Mouse (Mus musculus) retina, embryonic 14.5 days (tissue): Measurements from ENCODE around the gene Usp46.

Source experiments
- DNase-seq: peaks from one replicate; pipeline ENCODE4 v3.0.0-alpha.2; 2015; ENCODE audit warnings: low spot score

Gene Usp46

GRCm38 (mm10) chr5:74068714-74069321, 587 bp upstream of the Usp46 start:
- peak; percentile 73 for DNase-seq

GRCm38 (mm10) chr5:74067346-74067745, 885 bp downstream of the Usp46 start:
- no peak for DNase-seq

DNA sequence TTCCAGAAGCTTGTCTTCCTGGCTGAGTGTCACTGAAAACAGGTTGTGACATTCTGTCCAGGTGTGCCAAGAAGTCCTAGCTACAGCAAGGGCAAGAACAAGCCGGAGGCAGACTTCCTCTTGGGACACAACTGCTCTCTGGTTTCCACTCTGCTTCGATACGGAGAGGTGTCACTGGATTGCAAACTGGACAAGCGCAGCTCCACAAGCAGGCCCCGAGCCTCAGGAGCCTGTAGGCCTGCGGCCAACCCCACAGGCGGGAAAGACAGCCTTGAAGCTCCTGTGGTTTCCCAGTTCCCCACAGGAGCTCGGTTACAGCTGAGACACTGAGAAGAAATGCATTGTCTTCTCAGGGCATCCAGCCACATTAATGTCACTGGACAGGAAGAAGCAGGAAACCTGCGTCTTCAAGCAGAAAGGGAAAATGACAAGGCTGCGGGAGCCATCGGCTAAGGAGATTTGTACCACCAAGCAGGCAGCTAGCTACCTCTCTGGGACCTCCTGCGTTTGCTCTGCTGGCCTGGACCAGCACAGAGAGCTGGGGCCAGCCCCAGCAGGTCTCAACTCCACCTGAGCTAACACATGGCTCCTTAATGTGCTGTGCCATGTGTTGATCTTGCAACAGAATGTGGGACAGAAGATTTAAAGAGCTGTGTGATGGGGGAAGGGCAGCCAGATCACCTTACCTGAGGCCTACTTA, 1.7 kb downstream of the Usp46 start:
- peak; percentile 45 for DNase-seq

- DNase-seq: no peak
Measured at GRCm38 (mm10) chr5:74065565-74066275, 2.5 kb downstream of the Usp46 start.

- no peak for DNase-seq
Measured at GRCm38 (mm10) chr5:74064844-74065243, 3.4 kb downstream of the Usp46 start.

- no peak for DNase-seq
Measured at GRCm38 (mm10) chr5:74063226-74063747, 4.9 kb downstream of the Usp46 start.

- DNase-seq: no peak
Measured at GRCm38 (mm10) chr5:74062266-74062665, 6.0 kb downstream of the Usp46 start.

- no peak for DNase-seq
Measured at GRCm38 (mm10) chr5:74061408-74062047, 6.7 kb downstream of the Usp46 start.

DNA sequence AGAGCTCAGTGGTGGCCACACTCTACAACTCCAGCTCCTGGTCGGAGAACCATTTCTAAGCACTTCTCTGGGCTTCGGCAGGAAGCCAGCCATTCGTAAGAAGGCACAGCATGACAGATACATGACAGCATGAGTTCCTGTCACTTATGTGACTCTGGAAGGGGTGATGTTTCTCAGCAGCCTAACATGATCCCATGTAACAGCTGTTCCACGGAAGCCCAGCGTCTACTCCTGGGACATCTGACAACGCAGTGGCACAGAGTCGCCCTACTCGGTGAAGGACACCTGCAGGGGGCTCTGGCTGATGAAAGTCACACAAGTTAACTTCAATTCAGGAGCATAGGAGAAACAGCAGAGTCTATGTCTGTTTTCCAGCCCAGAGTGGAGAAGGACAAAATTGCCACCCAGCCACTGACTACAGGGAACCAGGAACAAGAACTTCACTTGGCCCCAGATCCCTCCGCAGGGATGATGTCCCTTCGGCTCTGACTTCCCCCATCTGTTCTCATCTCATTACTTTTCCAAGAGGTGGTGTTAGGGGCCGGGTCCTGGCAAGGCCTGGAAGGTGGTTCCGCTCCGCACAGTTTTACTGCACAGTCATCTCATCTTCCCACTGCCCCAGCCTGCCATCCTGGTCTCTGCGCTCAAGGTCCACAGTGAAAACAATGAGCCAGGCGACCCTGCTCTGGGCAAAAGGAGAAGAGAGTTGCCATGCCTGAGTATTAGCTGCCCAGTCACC, 15.9 kb downstream of the Usp46 start:
- DNase-seq: no peak

DNA sequence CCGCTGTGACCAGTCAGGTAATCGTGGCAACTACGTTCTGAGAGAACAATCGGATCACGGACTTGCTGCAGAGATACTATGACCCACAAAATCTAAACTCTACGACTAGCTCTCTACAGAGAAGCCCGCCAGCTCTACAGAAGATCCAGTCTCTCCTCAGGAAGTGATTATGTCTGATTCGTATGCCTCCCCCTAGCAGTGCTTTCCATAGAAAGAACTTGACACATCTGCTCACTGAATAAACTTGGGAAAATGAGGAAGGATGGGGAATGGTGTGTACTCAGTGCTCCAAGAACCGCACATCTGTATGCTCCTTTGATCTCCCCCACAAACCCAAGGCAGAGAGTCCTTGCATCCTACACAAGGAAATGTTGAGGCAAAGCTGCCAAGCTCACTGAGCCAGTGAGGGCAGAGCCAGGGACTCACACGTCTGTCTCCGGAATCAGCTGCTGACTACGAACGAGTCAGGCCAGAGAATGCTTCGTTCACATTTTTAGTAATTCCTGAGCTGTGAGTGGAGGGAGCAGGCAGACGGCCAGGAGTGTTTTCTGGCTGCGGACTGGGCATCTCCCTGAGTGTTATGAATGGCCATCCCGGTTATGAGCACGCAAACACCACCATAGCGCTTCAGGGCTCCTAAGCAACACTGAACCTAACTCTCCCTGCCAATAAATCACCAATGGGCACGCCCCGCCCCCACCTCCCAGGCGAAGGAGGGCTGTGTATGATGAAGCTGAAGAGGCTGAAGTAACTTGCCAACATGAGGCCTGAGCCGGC, 16.6 kb downstream of the Usp46 start:
- no peak for DNase-seq

- no peak for DNase-seq
Measured at GRCm38 (mm10) chr5:74050903-74051302, 17.3 kb downstream of the Usp46 start.

DNA sequence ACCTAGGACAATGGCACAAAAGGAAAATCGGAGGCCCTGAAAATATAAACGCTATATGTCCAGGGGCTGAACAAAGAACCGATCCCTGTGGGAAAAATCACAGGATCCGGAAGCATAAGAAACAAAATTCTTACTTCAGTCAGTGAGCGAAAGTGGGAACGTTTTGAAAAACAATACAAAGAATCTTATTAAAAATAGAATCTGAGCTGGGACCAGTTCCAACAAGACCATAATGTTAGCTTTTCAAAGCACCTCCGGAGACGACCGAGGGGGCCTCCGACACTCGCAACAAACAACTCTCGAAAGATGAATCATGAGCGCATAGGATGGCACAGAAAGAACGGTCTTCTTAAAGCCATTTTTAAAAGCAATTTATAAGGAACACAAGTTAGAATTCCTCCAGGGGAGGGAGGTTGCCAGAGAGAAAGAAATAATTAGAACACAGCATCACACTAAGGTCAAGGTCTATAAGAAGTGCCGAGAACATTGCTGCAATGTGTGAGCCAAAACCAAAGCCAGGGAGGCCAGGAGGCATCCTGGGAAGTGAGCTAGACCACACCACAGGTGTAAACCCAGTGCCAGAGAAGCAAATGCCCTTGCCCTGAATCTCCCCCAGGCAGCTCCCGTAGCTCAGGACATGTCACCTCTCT, 19.3 kb downstream of the Usp46 start:
- DNase-seq: no peak

- DNase-seq: no peak
Measured at GRCm38 (mm10) chr5:74044591-74044990, 23.6 kb downstream of the Usp46 start.

DNA sequence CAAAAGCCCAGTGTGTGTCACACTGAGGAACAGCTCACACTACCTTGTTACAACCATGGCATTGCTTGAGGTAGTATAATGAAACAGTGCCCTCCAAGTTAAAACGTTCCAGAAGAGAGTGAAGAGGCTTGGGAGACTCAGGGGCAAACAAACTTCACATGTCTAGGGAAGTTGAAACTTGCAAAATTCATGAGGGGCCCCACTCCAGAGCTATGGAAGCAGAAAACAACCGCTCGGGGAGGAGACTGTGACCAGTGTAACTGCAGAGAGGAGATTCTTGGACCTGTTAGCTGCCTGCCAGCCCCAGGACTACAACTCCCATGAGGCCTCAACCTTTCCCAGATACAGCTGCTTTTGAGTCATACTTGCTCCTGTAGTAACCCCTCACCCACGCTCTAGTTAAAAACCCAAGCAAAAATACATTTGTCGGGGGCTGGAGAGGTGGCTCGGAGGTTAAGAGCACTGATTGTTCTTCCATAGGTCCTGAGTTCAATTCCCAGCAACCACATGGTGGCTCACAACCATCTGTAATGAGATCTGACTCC, 25.4 kb downstream of the Usp46 start:
- DNase-seq: no peak

DNA sequence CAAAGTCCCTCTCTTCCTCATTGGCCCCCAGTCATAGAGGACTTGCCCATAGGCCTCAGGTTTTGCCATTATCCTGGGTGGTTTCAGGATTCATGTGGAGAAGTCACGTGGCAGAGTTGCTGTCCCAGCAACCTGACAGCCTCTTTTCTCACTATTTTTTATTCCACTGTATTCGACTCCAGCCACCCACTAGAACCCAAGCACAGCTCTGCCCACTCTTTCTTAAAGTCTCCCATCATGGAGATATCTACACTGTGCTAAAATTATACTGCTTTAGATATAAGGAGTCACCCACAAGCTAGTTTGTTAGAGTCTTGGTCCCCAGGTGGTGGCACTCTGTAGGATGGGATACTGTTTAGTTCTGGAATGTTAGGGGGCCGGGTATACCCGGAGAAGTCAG, 27.7 kb downstream of the Usp46 start:
- no peak for DNase-seq

GRCm38 (mm10) chr5:74035454-74035853, 32.8 kb downstream of the Usp46 start:
- DNase-seq: no peak

DNA sequence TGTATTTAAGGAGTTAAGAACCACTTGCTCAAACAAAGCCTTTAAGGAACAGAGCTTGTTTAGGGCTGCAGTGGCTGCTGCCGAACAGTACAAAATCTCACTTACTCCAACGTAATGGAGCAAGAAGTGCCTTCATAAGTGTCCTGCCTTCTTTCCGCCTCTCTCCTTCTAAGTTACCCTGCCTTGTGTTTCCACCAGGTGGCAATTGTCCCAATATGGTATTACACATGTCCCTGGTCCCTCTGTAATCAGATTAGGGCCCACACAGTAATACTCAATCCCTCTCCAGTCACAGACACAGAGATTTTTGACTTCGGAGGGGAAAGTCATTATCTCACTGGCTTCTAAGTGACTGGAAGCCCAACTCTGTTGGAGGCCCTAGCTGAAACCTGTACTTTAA, 34.1 kb downstream of the Usp46 start:
- DNase-seq: no peak

GRCm38 (mm10) chr5:74029787-74030186, 38.4 kb downstream of the Usp46 start:
- DNase-seq: no peak

DNA sequence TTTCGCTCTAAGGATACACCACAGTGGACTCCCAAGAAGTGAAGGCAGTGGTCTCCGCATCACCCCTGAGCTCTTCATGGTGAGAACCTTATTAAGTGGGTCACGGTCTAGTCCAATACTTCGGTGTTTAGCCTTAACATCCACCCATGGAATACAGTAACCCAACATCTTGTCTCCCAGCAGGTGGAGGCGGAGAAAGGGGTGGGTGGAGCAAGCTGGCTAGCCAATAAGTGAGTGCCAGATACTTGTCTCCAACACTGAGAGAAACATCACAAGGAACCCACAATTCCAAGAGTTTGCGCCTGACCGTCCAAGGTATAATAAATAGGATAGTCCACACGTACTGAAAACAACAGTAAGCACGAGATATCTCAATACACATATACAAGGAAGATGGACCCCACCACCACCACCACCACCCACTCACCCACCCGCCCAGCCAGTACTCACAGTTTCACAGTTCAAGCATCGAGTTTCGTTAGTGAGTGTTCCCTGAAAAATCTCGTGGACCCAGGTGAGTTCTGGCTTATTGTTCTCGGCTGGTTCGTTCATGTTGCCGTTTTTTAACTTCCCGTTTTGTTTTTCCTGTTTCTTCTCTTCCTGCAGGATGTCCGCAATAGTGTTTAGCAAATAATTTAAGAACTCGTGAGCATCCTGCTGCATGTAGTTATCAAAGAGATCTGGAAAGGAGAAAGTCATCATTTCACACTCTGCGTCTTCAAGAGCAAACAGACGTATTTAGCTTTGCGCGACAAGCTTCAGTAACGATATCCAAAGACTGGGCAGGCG, 39.3 kb downstream of the Usp46 start:
- DNase-seq: no peak
